Mouse (Mus musculus) kidney, postnatal 25 days (tissue): ENCODE results near the gene Fxr2.

Experiments
- DNase-seq, 2 experiments: peaks; one replicate each; pipeline ENCODE4 v3.0.0; 2021; ENCODE audit warnings: mixed read lengths in 2 of 2

The Fxr2 gene

GRCm38 (mm10) chr11:69632284-69633089 is at the start of gene Fxr2:
Gene Fxr2 (plus strand): TSS chr11:69632990.
- peak; percentile 100 for DNase-seq

- DNase-seq = no peak
These were observed 48.8 kb upstream of the Fxr2 start for GRCm38 (mm10) chr11:69584008-69584407.

GRCm38 (mm10) chr11:69584937-69585336 is 47.9 kb upstream of the Fxr2 start:
- DNase-seq = no peak

GRCm38 (mm10) chr11:69585718-69586325 is 47.0 kb upstream of the Fxr2 start:
- no peak for DNase-seq

- DNase-seq = no peak
These were observed 43.5 kb upstream of the Fxr2 start for GRCm38 (mm10) chr11:69589207-69589834.

GRCm38 (mm10) chr11:69590622-69591021 is 42.2 kb upstream of the Fxr2 start:
- no peak for DNase-seq

GRCm38 (mm10) chr11:69591424-69591823 is 41.4 kb upstream of the Fxr2 start:
- DNase-seq = no peak

- no peak for DNase-seq
These were observed 40.7 kb upstream of the Fxr2 start for GRCm38 (mm10) chr11:69591899-69592637.

GRCm38 (mm10) chr11:69592799-69593198 is 40.0 kb upstream of the Fxr2 start:
- no peak for DNase-seq

- no peak for DNase-seq
These were observed 37.9 kb upstream of the Fxr2 start for GRCm38 (mm10) chr11:69594853-69595252.

GRCm38 (mm10) chr11:69599436-69599835 is 33.4 kb upstream of the Fxr2 start:
- DNase-seq = no peak

GRCm38 (mm10) chr11:69600098-69600497 is 32.7 kb upstream of the Fxr2 start:
- DNase-seq = peak; percentile 64 to 70

- no peak for DNase-seq
These were observed 31.0 kb upstream of the Fxr2 start for GRCm38 (mm10) chr11:69601768-69602167.

- DNase-seq = peak; percentile 22 to 67
These were observed 29.3 kb upstream of the Fxr2 start for GRCm38 (mm10) chr11:69603516-69603915.

- no peak for DNase-seq
These were observed 28.4 kb upstream of the Fxr2 start for GRCm38 (mm10) chr11:69604347-69604746.

- peak in 1 of 2 experiments; percentile 46 for DNase-seq
These were observed 27.8 kb upstream of the Fxr2 start for GRCm38 (mm10) chr11:69604795-69605664.

- peak; percentile 71 to 82 for DNase-seq
These were observed 26.9 kb upstream of the Fxr2 start, which contains the start of gene Atp1b2 for GRCm38 (mm10) chr11:69605726-69606490. Gene Atp1b2 (minus strand): TSS chr11:69605942.

- no peak for DNase-seq
These were observed 26.3 kb upstream of the Fxr2 start for GRCm38 (mm10) chr11:69606491-69606795.

GRCm38 (mm10) chr11:69606832-69607231 is 26.0 kb upstream of the Fxr2 start:
- DNase-seq = no peak

GRCm38 (mm10) chr11:69608525-69608924 is 24.3 kb upstream of the Fxr2 start:
- no peak for DNase-seq

GRCm38 (mm10) chr11:69609416-69609815 is 23.4 kb upstream of the Fxr2 start:
- DNase-seq = no peak
